Mouse (Mus musculus): ENCODE data around the gene Tdrd7.

DNA sequence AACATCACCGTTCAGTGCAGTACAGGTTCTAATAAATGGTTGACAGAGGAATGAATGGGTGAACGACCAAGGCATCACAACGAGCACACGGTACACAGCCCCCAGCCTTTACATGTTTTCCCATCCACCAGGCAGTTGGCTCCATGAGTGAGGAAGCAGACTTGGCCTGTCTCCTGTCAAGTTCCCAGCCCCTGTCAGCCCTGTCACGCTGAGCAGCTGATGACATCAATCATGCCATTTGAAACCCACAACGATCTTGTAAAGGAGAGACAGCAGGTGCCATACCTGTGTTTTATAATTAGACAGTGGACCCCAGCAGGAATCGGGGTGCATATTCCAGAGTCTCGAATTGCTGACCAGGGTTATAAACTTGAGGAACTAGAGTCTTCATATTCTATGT is 78.2 kb downstream of the Tdrd7 start:
- TF ChIP-seq ZC3H11A (IDR thresholded peaks at IDR 0.05; ENCODE audit: borderline replicate concordance, low read depth, low read length) (no peak), HCFC1 (IDR thresholded peaks at IDR 0.05; ENCODE audit: borderline replicate concordance, insufficient read depth, low read length) (no peak), CHD2 (IDR thresholded peaks at IDR 0.05; ENCODE audit: low read depth, low read length) (no peak), ZNF384 (IDR thresholded peaks at IDR 0.05; ENCODE audit: low read depth, low read length) (no peak), MAFK (IDR thresholded peaks at IDR 0.05; ENCODE audit: insufficient read depth, low read depth, low read length) (no peak)
